ENCODE assay signal across 9 mouse cellular contexts in genomic region chr11:120317456-120317855, GRCm38 (mm10). TPM values are rescaled to one million over a fixed set of nuclear protein-coding genes. Genes with fewer than 3 reads are reported as not detected.
DNase-seq lines count a peak whose midpoint lies in the region; ATAC-seq lines count a peak whose summit lies in the region.
"Had no signal": no experiment of that assay in that cellular context is flagged by ENCODE, and none has a peak within 500 bp of the region (broad histone marks: within the 10 kb centered on the region; RNA-seq: fewer than 3 reads in every experiment).

No protein-coding gene starts in this region.

- H3K9me3 ChIP-seq in kidney, embryonic 15.5 days (replicated peaks): no peaks in the 10 kb centered on the region
- H3K9me3 ChIP-seq in forebrain, embryonic 16.5 days (ENCODE audit: control insufficient read depth, low read length): no peaks in the 10 kb centered on the region
- no peaks in the 10 kb centered on the region for H3K9me3 ChIP-seq in limb, embryonic 13.5 days
- no peaks in the 10 kb centered on the region for H3K9me3 ChIP-seq in neural tube, embryonic 12.5 days

- WGBS in kidney, embryonic 15.5 days: 54% methylated on average over 7 of the region's 7 CpGs
- 68% methylated on average over 7 of the region's 7 CpGs for WGBS in forebrain, embryonic 16.5 days
- 67% methylated on average over 7 of the region's 7 CpGs for WGBS in limb, embryonic 13.5 days
- 22% methylated on average over 7 of the region's 7 CpGs for WGBS in neural tube, embryonic 12.5 days

- peak overlapping the region; percentile 92 for H3K4me2 ChIP-seq in kidney, embryonic 15.5 days
- peak overlapping the region; percentile 75 for H3K4me2 ChIP-seq in forebrain, embryonic 16.5 days (ENCODE audit: low read length)
- peak overlapping the region; percentile 94 for H3K4me2 ChIP-seq in limb, embryonic 13.5 days (replicated peaks)
- peak overlapping the region; percentile 92 for H3K4me2 ChIP-seq in neural tube, embryonic 12.5 days (replicated peaks)

- no peaks in the 10 kb centered on the region for H3K27me3 ChIP-seq in kidney, embryonic 15.5 days
- no peaks in the 10 kb centered on the region for H3K27me3 ChIP-seq in forebrain, embryonic 16.5 days (replicated peaks; ENCODE audit: control insufficient read depth, insufficient read depth, low read length)
- H3K27me3 ChIP-seq in limb, embryonic 13.5 days: no peaks in the 10 kb centered on the region
- no peaks in the 10 kb centered on the region for H3K27me3 ChIP-seq in neural tube, embryonic 12.5 days (replicated peaks)

- no peak for ATAC-seq in kidney, embryonic 15.5 days (replicated peaks; ENCODE audit: low FRiP score)
- no peak for ATAC-seq in forebrain, embryonic 16.5 days
- ATAC-seq in limb, embryonic 13.5 days (ENCODE audit: low FRiP score, low read depth): no peak
- no peak for ATAC-seq in neural tube, embryonic 12.5 days (ENCODE audit: low FRiP score, low read depth)

- peak overlapping the region; percentile 98 for H3K27ac ChIP-seq in kidney, embryonic 15.5 days
- no peak overlapping the region; the same call in 1 of the 2 replicates for H3K27ac ChIP-seq in forebrain, embryonic 16.5 days (ENCODE audit: low read length)
- H3K27ac ChIP-seq in limb, embryonic 13.5 days: no peak overlapping the region
- H3K27ac ChIP-seq in neural tube, embryonic 12.5 days: no peak overlapping the region

- no peak overlapping the region for H3K9ac ChIP-seq in kidney, embryonic 15.5 days
- no peak overlapping the region for H3K9ac ChIP-seq in forebrain, embryonic 16.5 days (replicated peaks; ENCODE audit: low read depth, low read length)
- H3K9ac ChIP-seq in limb, embryonic 13.5 days: no peak overlapping the region
- 0 out of 2 replicates have a peak overlapping the region, but pooled peaks have one; percentile 82 for H3K9ac ChIP-seq in neural tube, embryonic 12.5 days

- H3K36me3 ChIP-seq in kidney, embryonic 15.5 days: no peaks in the 10 kb centered on the region
- H3K36me3 ChIP-seq in forebrain, embryonic 16.5 days (ENCODE audit: control insufficient read depth, insufficient read depth): no peaks in the 10 kb centered on the region
- no peaks in the 10 kb centered on the region for H3K36me3 ChIP-seq in limb, embryonic 13.5 days
- H3K36me3 ChIP-seq in neural tube, embryonic 12.5 days: no peaks in the 10 kb centered on the region

- H3K4me3 ChIP-seq in kidney, embryonic 15.5 days (replicated peaks): peak overlapping the region; percentile 54; the same call in 1 of the 2 replicates
- H3K4me3 ChIP-seq in forebrain, embryonic 16.5 days (replicated peaks; ENCODE audit: low read length): no peak overlapping the region; the same call in 1 of the 2 replicates
- H3K4me3 ChIP-seq in limb, embryonic 13.5 days: no peak overlapping the region
- H3K4me3 ChIP-seq in neural tube, embryonic 12.5 days: no peak overlapping the region

- peaks cover 23% of the 10 kb centered on the region for H3K4me1 ChIP-seq in kidney, embryonic 15.5 days
- peaks cover 20% of the 10 kb centered on the region for H3K4me1 ChIP-seq in forebrain, embryonic 16.5 days (replicated peaks; ENCODE audit: control insufficient read depth, insufficient read depth, low read length)
- peaks cover 20% of the 10 kb centered on the region for H3K4me1 ChIP-seq in limb, embryonic 13.5 days
- peaks cover 28% of the 10 kb centered on the region for H3K4me1 ChIP-seq in neural tube, embryonic 12.5 days

- no peak for DNase-seq in kidney, postnatal 14 days
- DNase-seq in cerebellum, adult 18-20 months: no peak
- DNase-seq in adrenal gland, postnatal 25 days: no peak
- no peak for DNase-seq in ovary, adult 18-20 months (ENCODE audit: low spot score)
- DNase-seq: right cerebral cortex, adult 18-20 months had no signal

RNA-seq across cellular contexts. Expression of gene Actg1, which starts 30.9 kb away (rescaled TPM):
- polyA plus RNA-seq in kidney, embryonic 15.5 days (2015; fragmentation: Nextera tagmentation; extraction: Ambion mirVana): 2,367 and 2,520 TPM in 2 replicates
- 4,159 and 4,175 TPM in 2 replicates for polyA plus RNA-seq in forebrain, embryonic 16.5 days (2015; fragmentation: Nextera tagmentation; extraction: Ambion mirVana)
- 2,628 and 2,724 TPM in 2 replicates for polyA plus RNA-seq in limb, embryonic 13.5 days (2015; fragmentation: Nextera tagmentation; extraction: Ambion mirVana)
- polyA plus RNA-seq in neural tube, embryonic 12.5 days (2016; fragmentation: Nextera tagmentation; extraction: Ambion mirVana): 3,655 and 3,681 TPM in 2 replicates
- 1,036 and 1,352 TPM in 2 replicates for total RNA-seq in adrenal gland, postnatal 25 days (2021)

RNA-seq across cellular contexts. Expression of gene Fscn2, which starts 43.9 kb away (rescaled TPM):
- 1.1 and 1.2 TPM in 2 replicates for polyA plus RNA-seq in kidney, embryonic 15.5 days (2015; fragmentation: Nextera tagmentation; extraction: Ambion mirVana)
- polyA plus RNA-seq in forebrain, embryonic 16.5 days (2015; fragmentation: Nextera tagmentation; extraction: Ambion mirVana): 1.3 and 1.5 TPM in 2 replicates
- 0.52 and 0.61 TPM in 2 replicates for polyA plus RNA-seq in limb, embryonic 13.5 days (2015; fragmentation: Nextera tagmentation; extraction: Ambion mirVana)
- polyA plus RNA-seq in neural tube, embryonic 12.5 days (2016; fragmentation: Nextera tagmentation; extraction: Ambion mirVana): 1.1 and 1.6 TPM in 2 replicates
- total RNA-seq in adrenal gland, postnatal 25 days (2021): 0.79 TPM in 1 of 2 replicates, not detected in the other
